Mouse (Mus musculus) forebrain, embryonic 14.5 days (tissue): ENCODE results near the gene Rps16. TPM values are rescaled to one million over a fixed set of nuclear protein-coding genes. Genes with fewer than 3 reads are reported as not detected.
"Not testable (repeated sequence)": the region's sequence is repeated elsewhere in the genome, so short reads cannot be mapped to it uniquely, and the experiment has no call there.

Experiments used
- ATAC-seq: fragments of 200-750 bp; cut with Nextera tagmentation; 2 replicates; pipeline ENCODE4 v1.8.0; 2017; ENCODE audit warnings: mild to moderate bottlenecking, moderate library complexity
- DNase-seq: peaks from one replicate; pipeline ENCODE4 v3.0.0-alpha.2; 2015; ENCODE audit warnings: low spot score
- H3K27ac ChIP-seq: fragments of 300-500 bp; sonication (generic); 2 replicates; pipeline ENCODE4 v1.5.1; 2014; ENCODE audit warnings: low read depth, mild to moderate bottlenecking, control low read depth, low read length, moderate library complexity
- H3K27me3 ChIP-seq: fragments of 300-500 bp; sonication (generic); replicated peaks from 2 replicates; pipeline ENCODE4 v1.6.1; 2014; ENCODE audit warnings: low read length, control low read depth, mixed read lengths; ENCODE audit not compliant: control insufficient read depth, insufficient read depth
- H3K36me3 ChIP-seq: fragments of 300-500 bp; sonication (generic); 2 replicates; pipeline ENCODE4 v1.6.1; 2014; ENCODE audit warnings: low read length, control low read depth; ENCODE audit not compliant: control insufficient read depth, insufficient read depth
- H3K4me1 ChIP-seq: fragments of 300-500 bp; sonication (generic); 2 replicates; pipeline ENCODE4 v1.6.1; 2014; ENCODE audit warnings: antibody characterized with exemption, low read length, control low read depth; ENCODE audit not compliant: control insufficient read depth, insufficient read depth
- H3K4me2 ChIP-seq: fragments of 300-500 bp; sonication (generic); 2 replicates; pipeline ENCODE4 v1.6.1; 2014; ENCODE audit warnings: mild to moderate bottlenecking, control low read depth, low read length
- H3K4me3 ChIP-seq: fragments of 300-500 bp; sonication (generic); 2 replicates; pipeline ENCODE4 v1.5.1; 2014; ENCODE audit warnings: low read depth, low read length, control low read depth
- H3K9ac ChIP-seq: fragments of 300-500 bp; sonication (generic); 2 replicates; pipeline ENCODE4 v1.6.1; 2014; ENCODE audit warnings: mild to moderate bottlenecking, low read length, control low read depth, moderate library complexity
- H3K9me3 ChIP-seq: fragments of 300-500 bp; sonication (generic); replicated peaks from 2 replicates; pipeline ENCODE4 v1.6.1; 2016; ENCODE audit warnings: low read length, control low read depth, mixed read lengths; ENCODE audit not compliant: control insufficient read depth
- WGBS: fragments of 180-500 bp; shearing (Covaris S2); extraction: QIAGEN DNeasy Blood & Tissue Kit; methylation state at CpG from one replicate; pipeline ENCODE4 v1.1.7; 2014; 5-methylcytosine and 5-hydroxymethylcytosine counted together
- polyA plus RNA-seq: library from polyadenylated mRNA; unstranded; fragments of >200 nt; fragmentation: Nextera tagmentation; extraction: Ambion mirVana; gene quantifications from 2 replicates; pipeline ENCODE4 v1.2.1, GENCODE M21; 2014

Gene Rps16
- polyA plus RNA-seq, 1 experiment from 2014 or later, result 750 TPM

DNA sequence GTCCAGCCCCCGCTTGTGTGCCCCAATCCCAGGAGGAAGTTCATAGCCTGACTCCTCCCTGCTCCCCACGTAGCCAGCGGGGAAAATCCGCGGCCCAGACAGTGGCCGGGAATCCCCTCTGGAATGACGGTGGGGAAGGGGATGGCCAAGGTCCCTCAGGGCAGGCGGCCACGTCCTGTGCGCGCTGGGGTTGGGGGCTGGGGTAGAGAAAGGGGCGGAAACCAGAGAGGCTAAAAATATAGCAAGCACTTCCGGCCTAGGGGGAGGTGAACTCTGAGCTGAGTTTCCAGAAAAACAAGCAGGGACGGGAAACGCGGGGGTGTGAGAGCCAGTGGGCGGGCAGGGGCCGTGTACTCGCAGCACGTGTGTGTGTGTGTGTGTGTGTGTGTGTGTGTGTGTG lies 31.5 kb downstream of the Rps16 start:
- H3K27me3 ChIP-seq, result no peaks in the 10 kb centered on the region
- peaks cover 25% of the 10 kb centered on the region for H3K4me1 ChIP-seq
- peak overlapping the region; percentile 60; the same call in 1 of the 2 replicates for H3K27ac ChIP-seq
- DNase-seq (peak; percentile 39), ATAC-seq (peak; percentile 17; the same call in 1 of the 2 replicates)
- peaks cover 12% of the 10 kb centered on the region for H3K36me3 ChIP-seq
- no peak overlapping the region for H3K4me3 ChIP-seq
- 4% methylated on average over 18 of the region's 20 CpGs for WGBS
- peak overlapping the region; percentile 46 for H3K4me2 ChIP-seq
- no peaks in the 10 kb centered on the region for H3K9me3 ChIP-seq
- H3K9ac ChIP-seq, result peak overlapping the region; percentile 55

DNA sequence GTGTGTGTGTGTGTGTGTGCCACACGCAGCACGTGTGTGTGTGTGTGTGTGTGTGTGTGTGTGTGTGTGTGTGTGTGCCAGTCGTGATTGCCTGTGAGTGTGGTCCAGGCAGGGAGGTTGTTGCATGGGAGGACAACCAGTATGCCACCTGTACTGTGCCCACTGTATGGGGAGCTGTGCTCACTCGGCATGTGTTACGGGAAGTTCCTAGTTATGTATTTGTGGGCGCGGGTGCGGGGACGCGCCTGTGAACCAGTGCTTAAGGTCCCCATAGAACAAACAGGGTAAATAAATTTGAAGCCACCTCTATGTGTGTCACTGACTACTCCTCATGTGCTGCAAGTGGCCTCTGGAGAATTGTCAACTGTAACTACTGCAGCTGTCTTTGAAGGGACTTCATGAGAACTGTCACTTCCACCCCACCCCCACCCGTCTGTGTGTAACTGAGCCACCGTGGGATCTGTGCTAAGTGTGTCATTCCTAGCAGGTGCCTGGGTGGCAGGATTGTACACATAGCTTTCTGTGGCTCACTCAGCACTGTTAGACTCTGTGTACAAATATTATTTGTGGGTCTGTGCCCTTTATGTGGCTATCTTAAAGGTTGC lies 32.0 kb downstream of the Rps16 start:
- 66% methylated on average over 11 of the region's 12 CpGs for WGBS
- Histone ChIP-seq H3K9me3 (no peaks in the 10 kb centered on the region), H3K27me3 (no peaks in the 10 kb centered on the region), H3K4me2 (peak overlapping the region; percentile 46), H3K4me3 (no peak overlapping the region), H3K27ac (no peak overlapping the region), H3K9ac (no peak overlapping the region), H3K4me1 (peaks cover 25% of the 10 kb centered on the region), H3K36me3 (peaks cover 14% of the 10 kb centered on the region)
- DNase-seq, result no peak
- no peak for ATAC-seq

DNA sequence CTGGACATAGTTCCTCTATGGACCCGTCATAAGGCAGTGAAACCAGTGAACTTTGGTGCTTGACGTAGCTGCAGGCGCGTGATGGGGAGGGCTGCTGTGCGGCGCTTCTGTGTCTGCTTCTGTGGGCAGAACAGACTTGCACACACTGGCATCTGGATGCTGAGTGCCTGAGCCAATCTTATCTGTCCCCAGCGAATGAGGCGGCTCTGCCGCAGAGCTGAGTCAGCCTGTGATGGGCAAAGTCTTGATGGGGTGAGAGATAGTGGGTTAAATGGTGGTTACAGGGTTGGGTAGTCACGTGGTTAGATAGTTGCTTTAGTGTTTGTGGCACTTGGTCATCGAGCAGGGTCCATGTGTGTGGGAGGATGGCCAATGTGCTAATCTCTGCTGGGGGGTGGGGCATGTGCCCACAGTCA lies 32.5 kb downstream of the Rps16 start:
- WGBS, result 80% methylated on average over 11 of the region's 11 CpGs
- H3K4me3 ChIP-seq, result no peak overlapping the region
- H3K27ac ChIP-seq, result no peak overlapping the region
- peaks cover 25% of the 10 kb centered on the region for H3K4me1 ChIP-seq
- peaks cover 16% of the 10 kb centered on the region for H3K36me3 ChIP-seq
- no peak overlapping the region for H3K9ac ChIP-seq
- H3K9me3 ChIP-seq, result no peaks in the 10 kb centered on the region
- ATAC-seq, result no peak
- no peak overlapping the region for H3K4me2 ChIP-seq
- H3K27me3 ChIP-seq, result no peaks in the 10 kb centered on the region
- DNase-seq, result no peak

DNA sequence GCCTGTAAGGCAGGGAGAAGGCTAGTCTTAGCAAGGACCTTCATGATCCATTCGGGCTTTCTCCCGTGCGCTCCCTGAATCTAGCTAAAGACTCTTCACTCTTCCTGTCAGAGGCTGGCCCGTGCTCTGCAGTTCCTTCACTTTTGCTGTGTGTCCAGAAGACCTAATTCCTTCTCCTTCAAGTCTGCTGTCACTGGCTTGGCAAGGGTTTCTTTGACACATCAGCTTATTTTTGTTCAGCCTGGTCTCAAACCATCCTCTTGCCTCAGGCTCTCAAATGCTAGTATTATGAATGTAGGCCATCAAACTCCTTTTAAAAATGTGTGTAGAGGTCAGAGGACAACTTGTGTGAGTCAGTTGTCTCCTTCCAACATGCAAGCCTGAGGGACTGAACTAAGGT lies 33.2 kb downstream of the Rps16 start:
- H3K9ac ChIP-seq, result no peak overlapping the region
- no peaks in the 10 kb centered on the region for H3K9me3 ChIP-seq
- ATAC-seq (no peak), DNase-seq (no peak)
- WGBS, result 89% methylated on average over 4 of the region's 4 CpGs
- peaks cover 22% of the 10 kb centered on the region for H3K36me3 ChIP-seq
- no peak overlapping the region for H3K4me3 ChIP-seq
- no peak overlapping the region for H3K4me2 ChIP-seq
- H3K27ac ChIP-seq, result no peak overlapping the region
- peaks cover 19% of the 10 kb centered on the region for H3K4me1 ChIP-seq
- H3K27me3 ChIP-seq, result no peaks in the 10 kb centered on the region

DNA sequence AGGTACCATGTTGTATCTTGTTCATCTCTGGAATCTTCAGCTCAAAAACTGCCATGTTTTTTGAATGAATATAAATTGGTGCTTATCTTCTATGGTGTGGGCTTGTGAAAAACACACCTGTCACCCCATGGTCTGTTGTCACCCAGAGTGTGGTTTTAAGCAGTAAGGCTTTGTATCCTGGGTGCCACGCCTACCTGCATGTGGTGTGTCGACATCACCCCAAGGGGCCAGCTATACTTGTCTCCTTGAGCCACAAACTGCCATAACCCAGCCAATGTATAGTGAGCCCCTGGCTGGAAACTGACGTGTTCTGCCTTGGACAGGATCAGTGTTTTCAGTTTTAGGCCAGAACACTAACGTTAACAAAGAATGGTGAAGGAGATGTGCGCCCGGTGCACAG lies 33.7 kb downstream of the Rps16 start:
- ATAC-seq (no peak), DNase-seq (no peak)
- Histone ChIP-seq H3K9ac (no peak overlapping the region), H3K27me3 (no peaks in the 10 kb centered on the region), H3K36me3 (peaks cover 27% of the 10 kb centered on the region), H3K27ac (no peak overlapping the region), H3K4me3 (no peak overlapping the region), H3K4me2 (no peak overlapping the region), H3K4me1 (peaks cover 17% of the 10 kb centered on the region), H3K9me3 (no peaks in the 10 kb centered on the region)
- 80% methylated on average over 6 of the region's 6 CpGs for WGBS

DNA sequence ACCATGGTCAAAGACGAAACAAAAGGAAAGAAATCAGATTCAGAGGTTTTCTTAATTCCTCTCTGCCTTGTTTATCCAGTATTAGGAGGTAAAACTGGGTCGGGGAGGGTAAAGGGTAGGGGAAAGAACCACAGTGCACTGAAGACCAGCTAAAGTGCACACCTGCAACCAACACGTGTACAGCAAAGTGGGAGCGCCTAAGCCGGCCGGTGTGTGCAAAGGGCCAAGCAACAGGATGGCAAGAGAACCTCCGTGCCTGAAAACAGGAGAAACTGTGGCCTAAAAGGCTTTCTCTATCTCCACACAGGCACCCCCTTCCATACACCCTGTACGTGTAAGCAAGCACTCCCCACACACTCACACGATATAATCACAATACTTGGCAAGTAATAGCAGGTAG lies 34.7 kb downstream of the Rps16 start:
- Histone ChIP-seq H3K27me3 (no peaks in the 10 kb centered on the region), H3K27ac (no peak overlapping the region), H3K36me3 (peaks cover 38% of the 10 kb centered on the region), H3K9ac (no peak overlapping the region), H3K4me2 (no peak overlapping the region), H3K9me3 (no peaks in the 10 kb centered on the region), H3K4me3 (no peak overlapping the region), H3K4me1 (peaks cover 13% of the 10 kb centered on the region)
- no peak for DNase-seq
- no peak for ATAC-seq
- WGBS, result 90% methylated on average over 9 of the region's 9 CpGs

DNA sequence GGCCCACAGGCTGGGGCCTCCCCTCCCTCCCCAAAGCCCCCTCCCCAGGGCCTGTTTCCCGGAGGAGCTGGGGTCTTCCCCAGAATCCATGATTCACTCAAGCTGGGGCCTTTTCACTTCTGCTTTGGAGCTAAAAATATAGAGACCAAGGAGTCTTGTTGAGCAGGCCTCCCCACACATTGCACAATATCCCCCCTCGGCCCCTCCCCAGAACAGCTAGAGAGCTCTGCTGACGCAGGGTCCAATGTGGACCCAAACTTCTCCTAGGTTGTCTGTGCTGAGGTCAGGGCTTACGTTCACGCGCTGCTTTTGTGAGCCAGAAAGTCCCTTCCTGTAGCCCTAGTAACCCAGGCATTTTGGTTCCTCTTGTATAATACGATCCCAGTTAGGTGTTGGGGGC lies 35.6 kb downstream of the Rps16 start:
- no peak overlapping the region for H3K4me2 ChIP-seq
- WGBS, result 88% methylated on average over 7 of the region's 7 CpGs
- no peak overlapping the region for H3K4me3 ChIP-seq

DNA sequence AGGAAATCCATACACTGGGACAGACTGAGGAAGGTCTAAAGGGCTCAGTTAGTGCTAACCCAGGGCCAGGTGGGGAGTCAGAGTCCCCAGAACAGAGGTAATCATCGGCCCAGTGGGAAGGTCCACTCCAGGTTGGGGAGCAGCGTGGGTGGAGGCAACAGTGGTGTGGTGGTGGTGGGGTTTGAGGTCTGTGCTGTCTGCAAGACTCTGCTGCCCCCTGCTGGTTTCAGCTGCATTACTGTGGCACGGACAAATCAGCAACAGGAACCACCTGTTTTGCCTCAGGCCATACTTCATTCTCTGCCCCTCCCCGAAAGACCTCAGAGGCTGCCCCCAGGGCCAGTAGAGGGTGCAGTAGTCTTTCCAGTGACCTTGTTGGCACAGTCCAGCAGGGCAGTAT lies 36.0 kb downstream of the Rps16 start:
- no peak overlapping the region for H3K9ac ChIP-seq
- WGBS, result 17% methylated on average over 4 of the region's 4 CpGs

More for the DNA sequence above, 35.6 kb downstream of the Rps16 start:
- Histone ChIP-seq H3K27me3 (no peaks in the 10 kb centered on the region), H3K36me3 (peaks cover 43% of the 10 kb centered on the region), H3K9me3 (no peaks in the 10 kb centered on the region), H3K9ac (no peak overlapping the region), H3K27ac (no peak overlapping the region), H3K4me1 (peaks cover 10% of the 10 kb centered on the region)
- DNase-seq, result no peak
- ATAC-seq, result 0 out of 2 replicates have a peak, but pooled peaks have one; percentile 7

DNA sequence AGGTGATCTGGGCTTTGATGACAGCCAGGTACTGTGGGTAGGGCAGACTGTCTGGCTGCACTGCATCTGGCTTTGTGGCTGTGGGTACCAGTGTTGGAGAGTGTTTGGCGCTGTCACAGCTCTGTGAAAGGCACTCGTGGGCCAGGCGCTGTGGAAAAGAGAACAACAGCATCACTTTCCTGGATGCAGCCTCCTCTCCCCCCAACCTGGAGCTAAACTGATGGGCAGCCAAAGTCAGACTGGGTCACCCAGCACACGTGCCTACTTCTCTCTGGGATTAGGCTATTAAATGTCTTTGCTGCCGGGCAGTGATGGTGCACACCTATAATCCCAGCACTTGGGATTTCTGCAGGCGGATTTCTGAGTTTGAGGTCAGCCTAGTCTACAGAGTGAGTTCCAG lies 36.4 kb downstream of the Rps16 start:
- H3K4me1 ChIP-seq, H3K9me3 ChIP-seq, ATAC-seq, DNase-seq, H3K27me3 ChIP-seq, H3K4me2 ChIP-seq, H3K9ac ChIP-seq, H3K4me3 ChIP-seq, H3K27ac ChIP-seq: not testable (repeated sequence)
- H3K36me3 ChIP-seq, result peaks cover 43% of the 10 kb centered on the region
- 85% methylated on average over 6 of the region's 6 CpGs for WGBS

More for the DNA sequence above, 36.0 kb downstream of the Rps16 start:
- no peak overlapping the region for H3K27ac ChIP-seq
- no peak overlapping the region for H3K4me2 ChIP-seq
- peaks cover 43% of the 10 kb centered on the region for H3K36me3 ChIP-seq
- peaks cover 6% of the 10 kb centered on the region for H3K4me1 ChIP-seq
- H3K4me3 ChIP-seq, result no peak overlapping the region
- ATAC-seq (peak; percentile 75), DNase-seq (peak; percentile 83)
- H3K9me3 ChIP-seq, result no peaks in the 10 kb centered on the region
- no peaks in the 10 kb centered on the region for H3K27me3 ChIP-seq
